Mouse (Mus musculus) kidney, embryonic 15.5 days (tissue): ENCODE data around the gene Prox2. TPM values are rescaled to one million over a fixed set of nuclear protein-coding genes. Genes with fewer than 3 reads are reported as not detected.
A peak's percentile ranks its signal among the peaks of the same experiment; 100 is the strongest.

Experiments used
- ATAC-seq: fragments of 200-750 bp; cut with Nextera tagmentation; replicated peaks from 2 replicates; pipeline ENCODE4 v1.8.0; 2017; ENCODE audit warnings: moderate TSS enrichment; ENCODE audit not compliant: low FRiP score
- H3K27ac ChIP-seq: fragments of 300-500 bp; sonication (generic); 2 replicates; pipeline ENCODE4 v1.5.1; 2015; ENCODE audit warnings: mild to moderate bottlenecking, inconsistent platforms
- H3K27me3 ChIP-seq: fragments of 300-500 bp; sonication (generic); 2 replicates; pipeline ENCODE4 v1.6.1; 2015; ENCODE audit warnings: inconsistent platforms
- H3K36me3 ChIP-seq: fragments of 300-500 bp; sonication (generic); 2 replicates; pipeline ENCODE4 v1.6.1; 2015; ENCODE audit warnings: inconsistent platforms
- H3K4me1 ChIP-seq: fragments of 300-500 bp; sonication (generic); 2 replicates; pipeline ENCODE4 v1.6.1; 2015; ENCODE audit warnings: inconsistent platforms
- H3K4me2 ChIP-seq: fragments of 300-500 bp; sonication (generic); 2 replicates; pipeline ENCODE4 v1.6.1; 2015; ENCODE audit warnings: moderate library complexity, mild to moderate bottlenecking, inconsistent platforms
- H3K4me3 ChIP-seq: fragments of 300-500 bp; sonication (generic); replicated peaks from 2 replicates; pipeline ENCODE4 v1.5.1; 2015; ENCODE audit warnings: mild to moderate bottlenecking, inconsistent platforms
- H3K9ac ChIP-seq: fragments of 300-500 bp; sonication (generic); 2 replicates; pipeline ENCODE4 v1.6.1; 2015; ENCODE audit warnings: mild to moderate bottlenecking, inconsistent platforms
- H3K9me3 ChIP-seq: fragments of 300-500 bp; sonication (generic); replicated peaks from 2 replicates; pipeline ENCODE4 v1.6.1; 2016; ENCODE audit warnings: inconsistent platforms
- WGBS: fragments of 180-500 bp; shearing (Covaris S2); methylation state at CpG from one replicate; pipeline ENCODE4 v1.1.7; 2015; ENCODE audit warnings: mixed read lengths; 5-methylcytosine and 5-hydroxymethylcytosine counted together
- polyA plus RNA-seq: library from polyadenylated mRNA; unstranded; fragments of >200 nt; fragmentation: Nextera tagmentation; extraction: Ambion mirVana; gene quantifications from 2 replicates; pipeline ENCODE4 v1.2.1, GENCODE M21; 2015

The Prox2 gene
- polyA plus RNA-seq, 1 experiment from 2014 or later, result 4.2 TPM

DNA sequence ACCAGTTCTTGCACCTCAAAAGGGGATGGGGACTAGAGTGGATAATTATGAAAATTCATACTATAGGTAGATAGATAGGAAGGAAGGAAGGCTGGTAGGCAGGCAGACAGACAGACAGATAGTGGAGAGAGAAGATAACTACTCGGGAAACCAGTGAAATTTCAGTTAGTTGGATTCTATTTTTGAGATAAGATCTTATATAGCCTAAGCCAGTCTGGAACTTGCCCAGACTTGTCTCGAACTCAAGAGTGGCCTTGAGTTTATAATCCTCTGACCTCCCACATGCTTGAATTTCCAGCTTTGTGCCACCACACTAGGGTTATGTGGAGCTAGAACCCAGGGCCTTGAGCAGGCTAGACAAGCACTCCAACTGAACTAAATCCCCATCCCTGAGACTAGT is 26.3 kb downstream of the Prox2 start:
- no peak overlapping the region for H3K9ac ChIP-seq
- H3K36me3 ChIP-seq, result peaks cover 28% of the 10 kb centered on the region
- H3K9me3 ChIP-seq, result no peaks in the 10 kb centered on the region
- no peaks in the 10 kb centered on the region for H3K4me1 ChIP-seq
- no peak for ATAC-seq
- WGBS, result 85% methylated on average over 2 of the region's 2 CpGs
- no peak overlapping the region for H3K4me3 ChIP-seq
- H3K4me2 ChIP-seq, result no peak overlapping the region
- no peak overlapping the region for H3K27ac ChIP-seq
- no peaks in the 10 kb centered on the region for H3K27me3 ChIP-seq

DNA sequence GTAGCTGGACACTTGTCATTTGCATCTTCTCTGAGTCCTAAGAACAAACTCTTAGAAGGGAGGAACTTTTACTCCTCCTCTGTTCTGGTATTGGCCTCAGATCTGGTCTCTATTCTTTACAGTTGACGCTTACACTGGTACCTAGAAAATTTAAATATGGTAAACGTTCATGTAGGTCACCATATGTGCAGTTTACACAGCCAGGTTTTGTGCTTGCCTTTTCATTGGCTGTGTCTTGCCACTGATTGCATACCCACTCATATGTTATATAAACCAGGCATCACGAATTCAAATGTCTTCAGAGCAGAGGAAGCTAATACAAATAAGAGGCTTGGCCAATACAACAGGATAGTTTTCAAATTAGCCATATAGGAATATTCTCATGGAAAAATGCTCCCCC is 33.5 kb downstream of the Prox2 start:
- ATAC-seq, result no peak
- WGBS, result 91% methylated on average over 3 of the region's 3 CpGs
- peaks cover 32% of the 10 kb centered on the region for H3K36me3 ChIP-seq

DNA sequence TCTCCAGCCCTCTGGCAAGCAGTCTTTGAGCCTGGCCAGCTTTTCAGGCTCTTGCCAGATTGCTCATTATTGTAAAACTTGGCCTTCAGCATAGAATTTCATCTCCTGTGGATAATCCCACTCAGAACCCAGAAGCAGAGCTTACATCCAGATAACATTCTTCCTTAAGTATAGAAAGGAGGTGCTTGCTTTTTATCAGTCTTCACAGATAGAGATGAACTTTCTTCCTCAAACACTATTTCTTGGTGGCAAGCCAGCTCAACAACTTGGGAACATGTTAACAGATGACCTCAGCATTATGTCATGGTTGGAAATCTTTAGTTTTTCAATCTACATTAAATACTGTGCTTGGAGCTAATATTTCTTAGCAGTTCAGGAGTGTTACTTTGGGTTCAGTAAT is 39.5 kb downstream of the Prox2 start:
- H3K9me3 ChIP-seq, result no peaks in the 10 kb centered on the region
- peaks cover 73% of the 10 kb centered on the region for H3K36me3 ChIP-seq
- H3K27me3 ChIP-seq, result no peaks in the 10 kb centered on the region
- no peak overlapping the region for H3K9ac ChIP-seq
- H3K4me2 ChIP-seq, result no peak overlapping the region
- H3K4me3 ChIP-seq, result no peak overlapping the region
- ATAC-seq, result no peak
- no peaks in the 10 kb centered on the region for H3K4me1 ChIP-seq
- no peak overlapping the region for H3K27ac ChIP-seq

More for the DNA sequence above, 33.5 kb downstream of the Prox2 start:
- Histone ChIP-seq H3K9ac (no peak overlapping the region), H3K27ac (no peak overlapping the region), H3K4me1 (no peaks in the 10 kb centered on the region), H3K9me3 (no peaks in the 10 kb centered on the region), H3K4me3 (no peak overlapping the region), H3K4me2 (no peak overlapping the region), H3K27me3 (no peaks in the 10 kb centered on the region)

DNA sequence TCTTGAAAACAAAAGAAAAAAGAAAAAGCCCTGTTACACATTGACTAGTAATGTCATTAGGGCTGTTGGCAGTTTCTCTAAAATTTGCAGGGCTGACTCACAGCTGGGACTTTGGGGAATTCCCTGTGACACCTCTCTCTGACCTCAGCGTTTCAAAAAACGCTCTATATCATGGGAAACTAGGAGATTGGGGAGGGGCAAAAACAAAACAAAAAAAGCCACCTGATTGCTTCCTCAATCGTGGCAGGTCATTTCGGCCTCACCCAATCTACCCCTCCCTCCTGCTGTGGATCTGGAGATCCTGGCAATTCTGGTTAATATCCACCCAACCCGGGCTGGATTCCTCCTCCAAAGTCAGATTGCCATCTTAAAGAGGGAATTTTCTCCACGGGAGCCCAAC is 59.3 kb downstream of the Prox2 start:
- 49% methylated on average over 6 of the region's 6 CpGs for WGBS
- Histone ChIP-seq H3K4me2 (no peak overlapping the region), H3K9ac (no peak overlapping the region), H3K27me3 (no peaks in the 10 kb centered on the region), H3K9me3 (no peaks in the 10 kb centered on the region), H3K4me3 (no peak overlapping the region), H3K27ac (peak overlapping the region; percentile 54; the same call in 1 of the 2 replicates), H3K4me1 (0 out of 2 replicates have a peak, but pooled peaks cover 4% of the 10 kb centered on the region), H3K36me3 (peaks cover 74% of the 10 kb centered on the region)
- no peak for ATAC-seq

Other genes with a start within 250 kb of the Prox2 start
- 0.50 and 0.62 TPM in 2 replicates for gene Ltbp2, start 234.2 kb downstream of the Prox2 start, polyA plus RNA-seq
- 137 and 162 TPM in 2 replicates for gene Fcf1, start 139.9 kb downstream of the Prox2 start, polyA plus RNA-seq
- 11.7 and 13.7 TPM in 2 replicates for gene Arel1, start 139.9 kb downstream of the Prox2 start, polyA plus RNA-seq
- 29.8 and 29.9 TPM in 2 replicates for gene Ylpm1, start 114.4 kb downstream of the Prox2 start, polyA plus RNA-seq
- gene Dlst, start 74 bp upstream of the Prox2 start, polyA plus RNA-seq, result 120 and 123 TPM in 2 replicates
- 1.0 and 1.4 TPM in 2 replicates for gene Rps6kl1, start 40.5 kb upstream of the Prox2 start, polyA plus RNA-seq
- gene Pgf, start 67.0 kb upstream of the Prox2 start, polyA plus RNA-seq, result 15.9 and 18.8 TPM in 2 replicates
- 98.7 and 105 TPM in 2 replicates for gene Eif2b2, start 108.7 kb upstream of the Prox2 start, polyA plus RNA-seq
- 8.7 and 9.6 TPM in 2 replicates for gene Mlh3, start 159.8 kb upstream of the Prox2 start, polyA plus RNA-seq
- gene Acyp1, start 177.7 kb upstream of the Prox2 start, polyA plus RNA-seq, result 59.5 and 65.4 TPM in 2 replicates
- 2.8 and 3.4 TPM in 2 replicates for gene Zc2hc1c, start 177.8 kb upstream of the Prox2 start, polyA plus RNA-seq
- gene Nek9, start 228.6 kb upstream of the Prox2 start, polyA plus RNA-seq, result 22.3 and 23.0 TPM in 2 replicates